Mouse (Mus musculus) embryonic facial prominence, embryonic 13.5 days (tissue): ENCODE measurements around the gene Lclat1. TPM values are rescaled to one million over a fixed set of nuclear protein-coding genes. Genes with fewer than 3 reads are reported as not detected.

Experiments used
- ATAC-seq: fragments of 200-750 bp; cut with Nextera tagmentation; 2 replicates; pipeline ENCODE4 v1.8.0; 2017; ENCODE audit warnings: low read depth; ENCODE audit not compliant: insufficient number of reproducible peaks, insufficient read depth, low FRiP score, low TSS enrichment
- H3K27ac ChIP-seq: fragments of 300-500 bp; sonication (generic); 2 replicates; pipeline ENCODE4 v1.5.1; 2015; ENCODE audit warnings: moderate library complexity, mild to moderate bottlenecking, inconsistent platforms
- H3K27me3 ChIP-seq: fragments of 300-500 bp; sonication (generic); 2 replicates; pipeline ENCODE4 v1.6.1; 2015; ENCODE audit warnings: mild to moderate bottlenecking, inconsistent platforms
- H3K36me3 ChIP-seq: fragments of 300-500 bp; sonication (generic); 2 replicates; pipeline ENCODE4 v1.6.1; 2015; ENCODE audit warnings: mild to moderate bottlenecking, inconsistent platforms
- H3K4me1 ChIP-seq: fragments of 300-500 bp; sonication (generic); 2 replicates; pipeline ENCODE4 v1.6.1; 2015; ENCODE audit warnings: inconsistent platforms
- H3K4me2 ChIP-seq: fragments of 300-500 bp; sonication (generic); 2 replicates; pipeline ENCODE4 v1.6.1; 2015; ENCODE audit warnings: moderate library complexity, mild to moderate bottlenecking, inconsistent platforms
- H3K4me3 ChIP-seq: fragments of 300-500 bp; sonication (generic); 2 replicates; pipeline ENCODE4 v1.5.1; 2015; ENCODE audit warnings: mild to moderate bottlenecking, inconsistent platforms
- H3K9ac ChIP-seq: fragments of 300-500 bp; sonication (generic); 2 replicates; pipeline ENCODE4 v1.6.1; 2015; ENCODE audit warnings: mild to moderate bottlenecking, inconsistent platforms
- H3K9me3 ChIP-seq: fragments of 300-500 bp; sonication (generic); 2 replicates; pipeline ENCODE4 v1.6.1; 2016; ENCODE audit warnings: inconsistent platforms
- WGBS: fragments of 180-500 bp; shearing (Covaris S2); methylation state at CpG from one replicate; pipeline ENCODE4 v1.1.7; 2015; ENCODE audit warnings: mixed read lengths; 5-methylcytosine and 5-hydroxymethylcytosine counted together
- polyA plus RNA-seq: library from polyadenylated mRNA; unstranded; fragments of >200 nt; fragmentation: Nextera tagmentation; extraction: Ambion mirVana; gene quantifications from 2 replicates; pipeline ENCODE4 v1.2.1, GENCODE M21; 2015

Gene Lclat1
- polyA plus RNA-seq, 1 experiment from 2014 or later = 10.6 TPM

DNA sequence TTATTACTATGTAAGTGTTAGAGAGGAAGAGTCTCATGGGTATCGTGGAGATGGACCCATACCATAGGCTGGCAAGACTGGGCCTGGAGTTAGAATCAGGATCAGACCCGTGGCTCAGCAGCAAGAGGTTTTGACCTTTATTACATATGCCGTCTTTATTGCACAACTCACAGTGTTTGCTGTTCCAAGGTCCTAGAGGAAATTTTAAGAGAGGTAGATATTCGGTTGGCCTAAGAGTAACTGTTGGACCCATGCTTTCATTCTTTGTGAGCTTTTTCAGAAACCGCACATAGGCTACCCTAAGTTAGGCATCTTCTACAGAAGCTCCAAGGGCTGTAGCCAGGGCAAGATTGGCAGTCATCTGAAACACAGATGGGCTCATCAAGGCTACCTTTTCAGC, 79.1 kb downstream of the Lclat1 start:
- Histone ChIP-seq H3K4me3 (no peak overlapping the region), H3K36me3 (0 out of 2 replicates have a peak, but pooled peaks cover 7% of the 10 kb centered on the region), H3K9ac (no peak overlapping the region), H3K4me1 (no peaks in the 10 kb centered on the region), H3K9me3 (no peaks in the 10 kb centered on the region), H3K27ac (no peak overlapping the region), H3K27me3 (no peaks in the 10 kb centered on the region), H3K4me2 (no peak overlapping the region)
- 92% methylated on average over 5 of the region's 5 CpGs for WGBS
- ATAC-seq = no peak

DNA sequence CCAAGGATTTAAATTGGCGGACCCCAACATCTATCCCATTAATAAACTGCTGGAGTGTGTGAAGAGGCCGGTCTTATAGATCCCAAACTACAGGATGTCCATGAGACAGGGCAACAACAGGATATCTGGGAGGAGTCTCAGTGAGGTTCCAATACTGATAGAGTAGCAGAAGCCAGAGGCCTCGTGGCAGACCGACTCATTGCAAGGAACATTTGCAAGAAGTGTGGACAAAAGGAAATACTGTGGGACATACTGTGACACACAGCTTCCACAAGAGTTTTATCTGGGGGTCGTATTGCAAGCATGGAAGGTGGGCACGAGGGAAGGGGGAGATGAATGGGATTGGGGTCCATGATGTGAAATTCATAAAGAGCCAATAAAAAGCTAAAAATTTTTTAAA, 86.4 kb downstream of the Lclat1 start:
- H3K27me3 ChIP-seq = no peaks in the 10 kb centered on the region
- H3K36me3 ChIP-seq = 0 out of 2 replicates have a peak, but pooled peaks cover 12% of the 10 kb centered on the region
- H3K4me3 ChIP-seq = no peak overlapping the region
- H3K4me1 ChIP-seq = no peaks in the 10 kb centered on the region
- 81% methylated on average over 6 of the region's 6 CpGs for WGBS
- no peak overlapping the region for H3K4me2 ChIP-seq
- H3K9ac ChIP-seq = no peak overlapping the region
- H3K9me3 ChIP-seq = no peaks in the 10 kb centered on the region
- ATAC-seq = no peak
- no peak overlapping the region for H3K27ac ChIP-seq

DNA sequence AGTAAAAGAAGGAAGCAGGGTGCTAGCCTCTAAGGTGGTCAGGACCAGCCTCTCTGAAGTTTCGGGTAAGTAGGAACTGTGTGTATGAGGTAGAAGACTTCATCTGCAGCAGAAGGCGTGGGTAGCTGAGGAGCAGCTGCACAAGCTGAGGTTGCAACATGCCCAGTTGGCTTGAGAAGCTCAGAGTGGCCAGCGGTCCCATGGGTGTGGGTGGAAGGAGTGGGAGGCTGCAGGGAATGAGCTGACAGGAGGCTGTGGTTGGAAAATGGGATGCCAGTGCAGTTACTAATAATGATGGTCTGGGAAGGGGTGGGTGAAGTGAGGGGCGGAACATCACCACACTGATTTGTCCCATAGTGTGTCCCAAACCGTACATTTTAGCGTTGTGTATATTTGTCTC, 86.8 kb downstream of the Lclat1 start:
- no peak overlapping the region for H3K4me2 ChIP-seq
- no peaks in the 10 kb centered on the region for H3K9me3 ChIP-seq
- H3K9ac ChIP-seq = no peak overlapping the region
- no peak overlapping the region for H3K4me3 ChIP-seq
- 92% methylated on average over 6 of the region's 6 CpGs for WGBS
- H3K36me3 ChIP-seq = 0 out of 2 replicates have a peak, but pooled peaks cover 12% of the 10 kb centered on the region
- H3K27me3 ChIP-seq = no peaks in the 10 kb centered on the region
- H3K4me1 ChIP-seq = no peaks in the 10 kb centered on the region
- H3K27ac ChIP-seq = no peak overlapping the region
- no peak for ATAC-seq

GRCm38 (mm10) chr17:73195074-73195723, 87.4 kb downstream of the Lclat1 start:
- ATAC-seq = no peak
- Histone ChIP-seq H3K27me3 (no peaks in the 10 kb centered on the region), H3K36me3 (0 out of 2 replicates have a peak, but pooled peaks cover 12% of the 10 kb centered on the region), H3K9me3 (no peaks in the 10 kb centered on the region), H3K4me1 (no peaks in the 10 kb centered on the region), H3K27ac (no peak overlapping the region; the same call in 1 of the 2 replicates), H3K4me3 (no peak overlapping the region), H3K4me2 (no peak overlapping the region), H3K9ac (no peak overlapping the region)
- WGBS = 77% methylated on average over 2 of the region's 2 CpGs

DNA sequence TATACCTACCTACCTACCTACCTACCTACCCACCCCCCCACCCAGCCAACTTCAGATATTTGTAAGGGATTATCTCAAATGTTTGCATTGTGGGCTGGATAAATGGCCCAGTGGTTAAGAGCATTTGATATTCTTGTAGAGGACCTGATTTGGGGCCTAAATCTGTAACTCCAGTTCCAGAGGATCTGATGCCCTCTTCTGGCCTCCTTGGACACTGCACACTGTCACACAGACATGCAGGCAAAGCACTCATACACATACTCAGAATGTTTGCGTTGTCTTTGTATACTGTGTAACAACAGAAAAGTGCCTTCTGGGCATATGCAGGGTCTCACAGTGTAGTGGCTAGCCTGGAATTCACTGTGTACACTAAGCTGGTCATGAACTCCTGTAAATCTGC, 88.4 kb downstream of the Lclat1 start:
- H3K9ac ChIP-seq = no peak overlapping the region
- no peaks in the 10 kb centered on the region for H3K27me3 ChIP-seq
- H3K4me3 ChIP-seq = no peak overlapping the region
- no peaks in the 10 kb centered on the region for H3K4me1 ChIP-seq
- WGBS = 97% methylated on average over 1 of the region's 1 CpGs
- no peak overlapping the region for H3K4me2 ChIP-seq
- H3K9me3 ChIP-seq = no peaks in the 10 kb centered on the region
- H3K36me3 ChIP-seq = 0 out of 2 replicates have a peak, but pooled peaks cover 8% of the 10 kb centered on the region
- no peak overlapping the region for H3K27ac ChIP-seq
- ATAC-seq = no peak

DNA sequence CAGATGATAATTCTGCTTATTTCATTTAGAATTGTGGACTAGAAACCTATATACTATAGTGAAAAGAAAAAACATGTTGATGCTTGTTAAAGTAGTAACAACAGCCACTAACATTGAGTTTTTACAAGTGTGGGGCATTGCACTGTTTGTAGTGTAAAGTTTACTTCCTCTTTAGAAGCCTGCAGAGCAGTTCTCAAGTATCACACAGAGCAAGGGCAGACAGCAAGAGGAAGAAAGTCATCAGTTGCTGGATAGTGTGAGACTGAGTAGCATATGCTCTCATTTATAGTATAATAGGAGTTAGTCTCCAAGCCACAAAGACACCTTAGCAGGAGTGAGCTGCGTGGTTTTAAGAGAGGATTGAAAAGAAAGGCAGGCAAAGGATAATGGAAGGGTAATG, 89.9 kb downstream of the Lclat1 start:
- Histone ChIP-seq H3K4me2 (no peak overlapping the region), H3K9ac (no peak overlapping the region), H3K9me3 (peaks cover 2% of the 10 kb centered on the region; the same call in 1 of the 2 replicates), H3K36me3 (peaks cover 7% of the 10 kb centered on the region; the same call in 1 of the 2 replicates), H3K27ac (no peak overlapping the region), H3K4me3 (no peak overlapping the region), H3K27me3 (no peaks in the 10 kb centered on the region), H3K4me1 (no peaks in the 10 kb centered on the region)
- 86% methylated on average over 1 of the region's 1 CpGs for WGBS
- ATAC-seq = no peak

- no peak overlapping the region for H3K4me3 ChIP-seq
- H3K27ac ChIP-seq = no peak overlapping the region
- no peak overlapping the region for H3K9ac ChIP-seq
- no peak for ATAC-seq
- H3K4me2 ChIP-seq = no peak overlapping the region
- no peaks in the 10 kb centered on the region for H3K27me3 ChIP-seq
- no peaks in the 10 kb centered on the region for H3K4me1 ChIP-seq
- H3K9me3 ChIP-seq = peaks cover 5% of the 10 kb centered on the region; the same call in 1 of the 2 replicates
- H3K36me3 ChIP-seq = peaks cover 12% of the 10 kb centered on the region; the same call in 1 of the 2 replicates
Measured at GRCm38 (mm10) chr17:73199387-73199786, 91.6 kb downstream of the Lclat1 start.

- H3K4me3 ChIP-seq = no peak overlapping the region
- H3K27ac ChIP-seq = no peak overlapping the region
- H3K27me3 ChIP-seq = no peaks in the 10 kb centered on the region
- peaks cover 12% of the 10 kb centered on the region; the same call in 1 of the 2 replicates for H3K36me3 ChIP-seq
- H3K4me1 ChIP-seq = no peaks in the 10 kb centered on the region
- WGBS = 83% methylated on average over 1 of the region's 1 CpGs
- H3K9ac ChIP-seq = no peak overlapping the region
- peaks cover 5% of the 10 kb centered on the region; the same call in 1 of the 2 replicates for H3K9me3 ChIP-seq
- no peak overlapping the region for H3K4me2 ChIP-seq
- ATAC-seq = no peak
Measured at GRCm38 (mm10) chr17:73200380-73200779, 92.6 kb downstream of the Lclat1 start.

DNA sequence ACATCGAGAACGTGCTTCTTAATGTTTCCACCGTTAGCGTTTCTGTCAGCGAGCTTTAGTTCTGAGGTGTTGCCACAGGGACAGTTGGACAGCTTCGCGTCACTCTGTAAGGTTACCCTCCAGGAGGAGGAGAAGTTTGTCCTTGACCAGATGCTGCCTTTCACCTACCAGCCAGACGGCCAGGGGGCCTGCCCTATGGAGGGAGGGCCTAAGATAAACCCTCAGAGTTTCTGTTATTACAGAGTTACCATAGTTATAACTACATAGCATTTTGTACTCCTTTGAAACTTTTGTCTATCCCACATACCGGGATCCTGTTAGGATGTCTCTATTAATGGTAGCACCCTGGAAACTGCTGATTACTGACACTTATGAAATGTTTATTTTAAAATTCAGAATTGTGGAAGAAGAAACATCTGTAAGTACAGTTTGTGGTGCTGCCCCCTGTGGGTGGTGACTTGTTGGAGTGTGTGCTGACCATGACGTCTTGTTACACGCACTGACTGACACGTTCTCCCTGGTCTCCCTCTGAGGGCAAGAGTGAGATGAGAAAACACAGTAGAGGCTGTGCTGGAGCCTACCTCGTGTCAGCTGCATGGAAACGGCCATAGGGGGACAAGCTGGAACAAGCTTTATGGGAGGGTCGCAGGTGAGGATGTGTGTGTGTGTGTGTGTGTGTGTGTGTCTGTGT, 96.0 kb downstream of the Lclat1 start:
- Histone ChIP-seq H3K9me3 (peaks cover 5% of the 10 kb centered on the region; the same call in 1 of the 2 replicates), H3K36me3 (peaks cover 7% of the 10 kb centered on the region; the same call in 1 of the 2 replicates), H3K27me3 (no peaks in the 10 kb centered on the region), H3K4me1 (no peaks in the 10 kb centered on the region), H3K4me3 (no peak overlapping the region), H3K27ac (no peak overlapping the region), H3K4me2 (no peak overlapping the region), H3K9ac (no peak overlapping the region)
- no peak for ATAC-seq
- 82% methylated on average over 15 of the region's 15 CpGs for WGBS

GRCm38 (mm10) chr17:73210960-73211531, 103.3 kb downstream of the Lclat1 start:
- ATAC-seq = no peak

DNA sequence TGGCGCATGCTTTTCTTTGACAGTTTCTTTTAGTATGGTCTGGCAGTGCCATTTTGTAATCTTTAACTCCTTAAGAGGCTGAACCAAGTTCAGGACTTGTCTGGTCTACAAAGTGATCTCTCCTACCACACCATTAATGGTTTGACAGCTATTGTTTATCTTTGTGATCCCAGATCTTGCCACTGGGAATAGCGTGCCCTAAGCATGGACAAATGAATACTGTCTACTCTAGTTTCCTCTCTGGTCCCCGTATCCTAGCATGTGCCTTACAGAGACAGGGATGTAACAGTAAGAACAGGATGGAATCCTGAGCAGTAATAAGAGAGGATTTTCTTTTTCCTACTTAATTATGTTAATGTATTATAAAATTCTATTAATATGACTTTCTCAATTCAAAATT, 105.0 kb downstream of the Lclat1 start:
- no peaks in the 10 kb centered on the region for H3K27me3 ChIP-seq
- no peak overlapping the region for H3K4me2 ChIP-seq
- no peaks in the 10 kb centered on the region for H3K9me3 ChIP-seq
- no peak overlapping the region for H3K27ac ChIP-seq
- ATAC-seq = no peak
- no peaks in the 10 kb centered on the region for H3K36me3 ChIP-seq
- no peaks in the 10 kb centered on the region for H3K4me1 ChIP-seq
- no peak overlapping the region for H3K9ac ChIP-seq
- 80% methylated on average over 3 of the region's 3 CpGs for WGBS
- H3K4me3 ChIP-seq = no peak overlapping the region

More at GRCm38 (mm10) chr17:73210960-73211531, 103.3 kb downstream of the Lclat1 start:
- Histone ChIP-seq H3K4me3 (no peak overlapping the region), H3K27ac (no peak overlapping the region), H3K27me3 (no peaks in the 10 kb centered on the region), H3K4me1 (no peaks in the 10 kb centered on the region), H3K36me3 (no peaks in the 10 kb centered on the region), H3K9me3 (no peaks in the 10 kb centered on the region), H3K9ac (no peak overlapping the region), H3K4me2 (no peak overlapping the region)
- WGBS = 84% methylated on average over 5 of the region's 5 CpGs

DNA sequence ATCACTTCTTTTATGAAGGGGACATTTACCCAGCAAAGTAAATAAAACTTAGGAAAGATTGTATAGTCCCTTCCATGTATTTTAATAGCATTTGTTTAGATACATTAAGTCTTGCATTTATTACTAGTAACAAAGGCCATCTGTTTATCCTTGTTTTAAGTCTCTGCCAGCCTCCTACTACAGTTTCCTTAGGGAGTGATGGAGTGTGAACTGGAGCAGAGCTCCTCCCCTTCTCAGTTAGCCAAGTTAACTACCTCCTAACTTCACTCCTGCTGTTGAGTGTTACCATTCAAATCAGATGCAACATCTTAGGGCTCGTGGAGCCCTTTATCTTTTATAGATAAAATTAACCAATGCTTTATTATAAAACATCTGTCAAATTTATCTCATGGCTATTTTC, 105.4 kb downstream of the Lclat1 start:
- Histone ChIP-seq H3K27me3 (no peaks in the 10 kb centered on the region), H3K4me3 (no peak overlapping the region), H3K4me1 (no peaks in the 10 kb centered on the region), H3K9me3 (no peaks in the 10 kb centered on the region), H3K9ac (no peak overlapping the region), H3K27ac (no peak overlapping the region), H3K4me2 (no peak overlapping the region), H3K36me3 (no peaks in the 10 kb centered on the region)
- ATAC-seq = no peak
- WGBS = 64% methylated on average over 1 of the region's 1 CpGs
